Mouse (Mus musculus) adrenal gland, postnatal 10 days (tissue): Measurements from ENCODE around the gene Neu3. TPM values are rescaled to one million over a fixed set of nuclear protein-coding genes. Genes with fewer than 3 reads are reported as not detected.

ENCODE experiments used
- DNase-seq: peaks from one replicate; pipeline ENCODE4 v3.0.0; 2021; ENCODE audit warnings: mixed read lengths
- long read RNA-seq, 2 experiments: library from polyadenylated mRNA; stranded (forward); transcript quantifications; one replicate each; pipeline ENCODE4 v2.0.0; 2021
- total RNA-seq, 2 experiments: library from RNA; stranded (reverse); gene quantifications; 2 replicates each; pipeline ENCODE4 v1.2.3; 2021

The Neu3 gene
- total RNA-seq, result 1 to 10 TPM; 3.0 to 3.7 TPM
- long read RNA-seq, experiment 1, partial matches to known transcripts, result 0 of 1 reads
- long read RNA-seq, experiment 1, other reads (novel, unspliced or antisense), result 1 of 1 reads
- long read RNA-seq, experiment 2, result 0 reads

DNA sequence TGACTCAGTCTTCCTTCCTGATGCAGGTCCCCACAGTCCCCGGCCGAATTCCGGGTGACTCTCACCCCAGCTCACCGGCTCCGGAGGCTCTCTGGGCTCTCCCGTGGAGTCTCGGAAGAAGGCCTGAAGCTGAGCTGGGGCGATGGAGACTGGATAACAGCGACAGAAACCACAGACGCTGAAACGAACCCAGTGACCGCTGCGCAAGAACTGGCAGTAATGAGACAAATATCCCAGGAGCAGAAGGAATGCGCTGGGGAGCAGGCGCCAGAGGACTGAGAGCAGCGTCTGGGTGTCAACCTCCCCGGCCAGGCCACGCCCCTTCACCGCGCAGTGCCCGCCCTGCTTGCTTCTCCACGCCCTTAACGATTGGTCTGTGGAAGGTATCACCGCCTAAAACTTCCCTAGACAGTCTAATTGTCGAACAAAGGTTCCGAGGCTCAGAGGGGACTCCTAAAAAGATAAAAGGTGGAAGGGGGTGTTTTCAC, at the start of gene Neu3:
Neu3 (minus strand) TSS at position 335 of the 488 bp plus-strand sequence.
- DNase-seq, result peak; percentile 96

DNA sequence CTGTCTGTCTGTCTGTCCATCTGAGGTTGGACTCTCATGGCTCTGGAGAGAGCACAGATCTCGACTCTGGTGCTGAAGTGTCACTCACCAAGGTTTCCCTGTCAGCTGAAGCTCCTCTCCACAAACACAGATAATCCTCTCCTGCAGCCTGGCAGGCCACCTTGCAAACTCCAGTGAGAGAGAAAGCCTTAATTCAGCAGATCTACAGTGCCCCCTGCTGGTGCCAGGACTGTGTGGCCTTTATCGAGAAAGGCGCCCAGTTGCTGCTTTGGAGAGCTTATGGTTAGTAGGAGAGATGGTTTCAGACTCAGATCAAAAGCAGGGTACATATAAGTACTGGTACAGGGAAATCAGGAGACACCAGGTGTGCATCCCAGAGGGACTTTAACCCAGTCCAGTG, 48.1 kb upstream of the Neu3 start:
- DNase-seq, result peak; percentile 90

- DNase-seq, result no peak
Measured at GRCm38 (mm10) chr7:99875891-99876290, 47.7 kb upstream of the Neu3 start.

DNA sequence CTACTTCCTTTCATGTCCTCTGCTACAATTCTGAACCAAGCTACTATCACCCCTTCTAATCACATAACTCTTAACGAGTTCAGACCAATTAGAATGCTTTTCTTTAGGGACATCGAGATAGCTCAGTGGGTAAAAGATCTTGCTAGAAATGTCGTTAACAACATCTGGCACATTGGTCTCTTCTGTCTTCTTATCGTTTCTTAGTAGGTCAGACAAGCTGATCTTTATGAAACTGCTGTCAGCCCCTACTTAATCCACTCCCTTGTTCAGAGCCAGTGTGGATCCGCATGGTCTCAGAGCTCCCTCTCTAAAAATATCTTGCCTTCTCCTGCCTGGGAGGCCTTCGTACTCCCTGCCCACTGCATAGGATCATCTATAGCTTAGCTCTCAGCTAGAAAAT, 45.7 kb upstream of the Neu3 start:
- DNase-seq, result no peak

GRCm38 (mm10) chr7:99869296-99869695, 41.1 kb upstream of the Neu3 start:
- no peak for DNase-seq

- no peak for DNase-seq
Measured at GRCm38 (mm10) chr7:99865219-99865618, 37.0 kb upstream of the Neu3 start.

GRCm38 (mm10) chr7:99864241-99865028, 36.2 kb upstream of the Neu3 start:
- DNase-seq, result no peak

DNA sequence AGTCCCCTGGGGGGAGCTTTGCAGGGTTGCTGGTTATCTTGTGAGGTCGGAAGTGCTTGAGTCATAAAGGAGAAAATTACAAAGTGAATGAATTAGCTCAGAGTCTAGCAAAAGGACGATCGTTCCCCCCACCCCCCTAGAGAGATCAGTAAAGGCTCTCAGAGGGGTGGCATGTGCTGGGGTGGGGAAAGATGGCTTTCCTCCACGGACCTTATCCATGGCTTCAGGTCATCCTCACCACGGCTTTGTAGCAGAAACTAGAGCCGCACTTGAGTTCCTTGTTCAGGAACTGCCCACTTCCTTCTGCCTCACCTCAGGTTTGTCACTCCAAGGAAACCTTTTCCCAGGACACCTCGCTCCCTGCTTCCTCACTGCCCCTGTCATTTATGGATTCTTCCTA, 35.1 kb upstream of the Neu3 start, which contains the start of gene Spcs2:
Spcs2 (minus strand) TSS at position 101 of the 400 bp plus-strand sequence.
- DNase-seq, result no peak

DNA sequence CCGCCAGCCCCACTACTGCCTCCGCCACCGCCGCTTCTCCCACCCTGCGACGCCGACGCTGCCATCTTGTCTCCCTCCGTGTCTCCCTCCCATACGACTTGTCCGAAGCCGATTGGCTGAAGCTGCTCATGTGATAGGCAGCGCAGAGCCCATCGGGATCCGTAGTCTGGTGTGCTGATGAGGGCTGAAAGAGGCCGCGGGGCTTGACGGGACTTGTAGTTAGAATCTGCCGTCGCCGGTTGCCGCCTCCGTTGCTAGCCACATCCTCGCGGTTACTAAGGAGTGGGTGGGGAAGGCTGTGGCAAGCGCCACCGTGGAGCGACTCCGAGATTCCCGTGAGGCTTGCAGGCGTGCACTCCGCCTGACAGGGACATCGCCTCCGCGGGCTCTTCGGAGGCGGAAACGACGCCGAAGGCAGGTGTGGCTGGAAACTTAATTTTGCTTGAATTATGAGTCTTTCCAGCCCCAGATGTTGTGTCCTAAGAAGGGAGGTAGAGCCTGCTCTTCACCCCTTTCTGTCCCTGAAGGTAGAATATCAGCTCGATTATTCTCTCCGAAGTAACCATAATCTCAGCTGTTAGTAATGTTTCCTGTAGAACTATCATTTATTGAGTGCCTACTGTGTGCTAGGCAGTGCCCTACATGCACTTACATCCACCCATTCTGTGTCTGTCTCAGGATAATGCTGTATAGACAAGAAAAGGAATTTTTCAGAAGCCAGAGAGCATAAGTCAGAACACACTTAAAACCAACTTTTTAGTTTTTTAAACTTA, 30.8 kb upstream of the Neu3 start, which contains the start of gene Xrra1:
Xrra1 (plus strand) TSS at position 304 of the 773 bp plus-strand sequence.
- DNase-seq, result peak; percentile 97

- no peak for DNase-seq
Measured at GRCm38 (mm10) chr7:99858175-99858812, 30.1 kb upstream of the Neu3 start.

DNA sequence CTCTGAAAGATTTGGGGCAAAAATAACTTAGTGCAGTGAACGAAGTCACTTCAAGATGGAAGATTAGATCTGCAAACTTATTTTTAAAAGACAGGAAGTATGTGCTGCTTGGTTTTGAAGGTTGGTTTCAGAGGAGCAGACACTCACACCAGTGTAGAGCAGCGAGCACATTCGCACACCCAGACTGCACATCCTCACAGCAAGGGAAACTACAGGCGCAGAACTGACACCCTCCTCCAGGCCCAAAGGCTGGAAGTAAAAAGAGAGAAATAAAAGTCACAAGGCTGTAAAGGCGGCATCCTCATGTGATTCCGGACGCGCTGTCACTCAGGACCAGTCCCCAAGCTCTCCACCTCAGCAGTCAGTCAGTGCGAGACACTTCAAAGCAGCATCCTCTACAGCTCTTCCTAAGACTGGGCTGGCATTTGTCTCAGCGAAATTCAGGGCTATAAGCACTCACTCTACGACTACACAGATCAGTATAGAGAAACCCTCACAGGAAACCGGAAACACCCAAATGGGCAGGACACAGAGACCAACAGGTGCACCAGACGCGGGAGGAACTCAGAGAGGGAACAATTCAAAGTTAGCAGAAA, 28.1 kb upstream of the Neu3 start:
- no peak for DNase-seq

GRCm38 (mm10) chr7:99854311-99854710, 26.1 kb upstream of the Neu3 start:
- DNase-seq, result no peak

DNA sequence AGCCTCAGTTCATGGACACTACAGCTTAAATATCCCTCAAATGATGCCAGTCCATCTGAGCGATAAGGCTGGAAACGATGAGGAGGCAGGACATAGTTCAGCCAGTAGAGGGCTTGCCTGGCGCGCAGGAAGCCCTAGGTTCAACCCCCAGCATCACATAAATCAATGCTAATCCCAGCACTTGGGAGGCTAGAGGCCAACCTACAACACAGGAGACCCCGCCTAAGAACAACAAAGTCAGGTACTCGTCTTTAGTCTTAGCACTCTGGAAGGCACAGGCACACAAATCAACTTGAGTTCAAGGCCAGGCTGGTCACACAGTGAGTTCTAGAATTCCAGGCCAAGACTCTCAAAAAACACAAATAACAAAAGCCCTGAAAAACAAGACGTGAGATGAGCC, 25.1 kb upstream of the Neu3 start:
- peak; percentile 16 for DNase-seq

DNA sequence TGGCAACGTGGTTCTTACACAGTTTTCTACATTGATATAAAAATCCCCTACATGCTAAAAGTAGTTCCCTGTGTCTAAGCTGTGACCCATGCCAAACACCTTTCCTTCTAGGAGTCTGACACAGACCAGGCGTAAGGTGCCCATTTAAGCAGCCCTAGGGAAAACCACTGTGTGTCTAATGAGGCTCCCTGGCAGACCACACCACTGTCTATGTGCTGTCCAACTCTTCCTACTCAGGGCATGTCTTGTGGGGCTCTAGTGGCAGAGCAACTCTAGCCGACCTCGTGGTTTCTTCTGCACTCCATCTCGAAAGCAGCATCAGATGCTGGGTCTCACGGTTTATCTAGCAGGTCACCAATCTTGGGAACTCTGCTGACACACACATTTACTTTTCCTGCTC, 23.4 kb upstream of the Neu3 start:
- no peak for DNase-seq

GRCm38 (mm10) chr7:99851121-99851520, 22.9 kb upstream of the Neu3 start:
- no peak for DNase-seq

DNA sequence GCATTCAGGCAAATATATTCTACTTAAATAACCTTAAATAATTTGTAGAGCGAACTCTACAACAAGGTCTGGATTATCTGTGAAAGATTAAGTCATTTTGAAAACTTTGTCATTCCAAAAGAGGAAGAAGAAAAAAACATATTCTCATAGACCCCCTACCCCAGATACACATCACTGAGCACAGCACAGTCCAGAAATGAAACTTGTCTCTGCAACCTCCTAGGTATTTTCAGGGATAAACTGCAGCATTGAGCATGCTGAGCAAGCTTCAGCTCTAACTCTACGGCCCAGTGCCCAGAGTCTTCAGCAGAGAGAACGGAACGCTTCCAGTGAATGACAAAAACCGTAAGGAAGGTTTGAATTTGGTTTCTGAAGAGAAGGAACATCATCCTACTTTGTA, 22.3 kb upstream of the Neu3 start:
- no peak for DNase-seq

- no peak for DNase-seq
Measured at GRCm38 (mm10) chr7:99845533-99846236, 17.5 kb upstream of the Neu3 start.

DNA sequence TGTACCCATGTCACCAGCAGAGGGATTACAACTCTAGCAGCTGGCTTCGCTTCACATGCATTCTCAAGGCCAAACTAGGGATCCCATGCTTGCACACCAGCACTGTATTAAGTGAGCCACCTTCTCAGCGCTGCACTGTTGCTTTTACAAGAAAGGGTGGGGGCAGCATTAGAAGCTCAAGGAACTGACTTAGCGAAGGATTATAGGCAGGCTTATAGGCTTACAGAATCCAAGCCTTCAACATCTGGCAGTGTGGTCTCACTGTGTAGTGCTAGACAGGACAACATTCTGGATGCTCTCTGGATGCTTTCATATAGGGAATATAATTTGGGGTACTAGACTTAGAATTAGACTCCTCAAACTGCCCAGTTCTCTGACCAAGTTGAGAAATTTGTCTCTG, 10.0 kb upstream of the Neu3 start:
- no peak for DNase-seq

- DNase-seq, result no peak
Measured at GRCm38 (mm10) chr7:99837358-99838071, 9.3 kb upstream of the Neu3 start.

GRCm38 (mm10) chr7:99836781-99837180, 8.6 kb upstream of the Neu3 start:
- no peak for DNase-seq
